Mouse (Mus musculus) stomach, embryonic 14.5 days (tissue): Measurements from ENCODE around the gene P3h1. TPM values are rescaled to one million over a fixed set of nuclear protein-coding genes. Genes with fewer than 3 reads are reported as not detected.

Experiments
- ATAC-seq: fragments of 200-750 bp; cut with Nextera tagmentation; 2 replicates; pipeline ENCODE4 v1.8.0; 2017; ENCODE audit warnings: low read depth, moderate TSS enrichment; ENCODE audit not compliant: insufficient number of reproducible peaks, insufficient read depth, low FRiP score
- H3K27ac ChIP-seq: fragments of 300-500 bp; sonication (generic); 2 replicates; pipeline ENCODE4 v1.5.1; 2014; ENCODE audit warnings: mild to moderate bottlenecking, low read length, moderate library complexity, mixed read lengths
- H3K27me3 ChIP-seq: fragments of 300-500 bp; sonication (generic); 2 replicates; pipeline ENCODE4 v1.6.1; 2014; ENCODE audit warnings: low read length, control low read depth, mixed read lengths; ENCODE audit not compliant: control insufficient read depth, insufficient read depth
- H3K36me3 ChIP-seq: fragments of 300-500 bp; sonication (generic); 2 replicates; pipeline ENCODE4 v1.6.1; 2014; ENCODE audit warnings: mild to moderate bottlenecking, control low read depth, low read length, moderate library complexity, mixed read lengths; ENCODE audit not compliant: control insufficient read depth, insufficient read depth
- H3K4me1 ChIP-seq: fragments of 300-500 bp; sonication (generic); 2 replicates; pipeline ENCODE4 v1.6.1; 2014; ENCODE audit warnings: low read length, control low read depth, mixed read lengths; ENCODE audit not compliant: control insufficient read depth, insufficient read depth
- H3K4me2 ChIP-seq: fragments of 300-500 bp; sonication (generic); replicated peaks from 2 replicates; pipeline ENCODE4 v1.6.1; 2014; ENCODE audit warnings: low read depth, low read length, control low read depth
- H3K4me3 ChIP-seq: fragments of 300-500 bp; sonication (generic); 2 replicates; pipeline ENCODE4 v1.5.1; 2014; ENCODE audit warnings: low read depth, low read length, control low read depth
- H3K9ac ChIP-seq: fragments of 300-500 bp; sonication (generic); replicated peaks from 2 replicates; pipeline ENCODE4 v1.6.1; 2014; ENCODE audit warnings: low read depth, mild to moderate bottlenecking, control low read depth, low read length, moderate library complexity, mixed read lengths
- H3K9me3 ChIP-seq: fragments of 300-500 bp; sonication (generic); 2 replicates; pipeline ENCODE4 v1.6.1; 2016; ENCODE audit warnings: low read depth, low read length, control low read depth; ENCODE audit not compliant: control insufficient read depth
- WGBS: fragments of 180-500 bp; shearing (Covaris S2); extraction: QIAGEN DNeasy Blood & Tissue Kit; methylation state at CpG from one replicate; pipeline ENCODE4 v1.1.7; 2014; 5-methylcytosine and 5-hydroxymethylcytosine counted together
- polyA plus RNA-seq: library from polyadenylated mRNA; unstranded; fragments of >200 nt; fragmentation: Nextera tagmentation; extraction: Ambion mirVana; gene quantifications from 2 replicates; pipeline ENCODE4 v1.2.1, GENCODE M21; 2014

The P3h1 gene
- polyA plus RNA-seq, 1 experiment from 2014 or later: 45.0 TPM

DNA sequence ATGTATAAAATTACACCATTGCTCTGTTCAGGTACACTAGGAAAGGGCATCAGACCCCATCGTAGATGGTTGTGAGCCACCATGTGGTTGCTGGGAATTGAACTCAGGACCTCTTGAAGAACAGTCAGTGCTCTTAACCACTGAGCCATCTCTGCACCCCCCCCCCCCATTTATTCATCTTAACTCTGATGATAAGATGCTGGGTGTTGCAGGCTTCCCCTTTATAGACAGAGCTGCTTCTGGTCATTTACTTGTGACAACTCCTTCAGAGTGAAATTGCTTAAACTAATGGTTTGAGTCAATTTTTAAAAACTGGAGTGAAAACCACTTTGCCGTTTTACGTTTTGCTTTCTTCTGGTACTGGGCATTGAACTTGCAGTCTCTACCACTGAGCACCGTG, 40.0 kb upstream of the P3h1 start:
- Histone ChIP-seq H3K27me3 (no peaks in the 10 kb centered on the region), H3K4me1 (peaks cover 6% of the 10 kb centered on the region; the same call in 1 of the 2 replicates), H3K9me3 (no peaks in the 10 kb centered on the region), H3K27ac (no peak overlapping the region), H3K4me2 (no peak overlapping the region), H3K4me3 (no peak overlapping the region), H3K36me3 (no peaks in the 10 kb centered on the region; the same call in 1 of the 2 replicates), H3K9ac (no peak overlapping the region)
- WGBS: 91% methylated on average over 4 of the region's 4 CpGs
- no peak for ATAC-seq

- H3K4me2 ChIP-seq: peak within 1 kb of the TSS; percentile 71
- peak; percentile 91 for ATAC-seq
- H3K36me3 ChIP-seq: no peaks in the 10 kb centered on the region; the same call in 1 of the 2 replicates
- H3K9ac ChIP-seq: peak within 1 kb of the TSS; percentile 73
- no peaks in the 10 kb centered on the region for H3K9me3 ChIP-seq
- peak within 1 kb of the TSS; percentile 67 for H3K27ac ChIP-seq
- WGBS: 1% methylated on average over 44 of the region's 47 CpGs
- H3K4me1 ChIP-seq: peaks cover 6% of the 10 kb centered on the region; the same call in 1 of the 2 replicates
- H3K4me3 ChIP-seq: peak within 1 kb of the TSS; percentile 87
- no peaks in the 10 kb centered on the region for H3K27me3 ChIP-seq
Observed at GRCm38 (mm10) chr4:119194909-119195581, 37.7 kb upstream of the P3h1 start, which contains the start of gene Svbp. TSS of gene Svbp (plus strand) at chr4:119195306.

DNA sequence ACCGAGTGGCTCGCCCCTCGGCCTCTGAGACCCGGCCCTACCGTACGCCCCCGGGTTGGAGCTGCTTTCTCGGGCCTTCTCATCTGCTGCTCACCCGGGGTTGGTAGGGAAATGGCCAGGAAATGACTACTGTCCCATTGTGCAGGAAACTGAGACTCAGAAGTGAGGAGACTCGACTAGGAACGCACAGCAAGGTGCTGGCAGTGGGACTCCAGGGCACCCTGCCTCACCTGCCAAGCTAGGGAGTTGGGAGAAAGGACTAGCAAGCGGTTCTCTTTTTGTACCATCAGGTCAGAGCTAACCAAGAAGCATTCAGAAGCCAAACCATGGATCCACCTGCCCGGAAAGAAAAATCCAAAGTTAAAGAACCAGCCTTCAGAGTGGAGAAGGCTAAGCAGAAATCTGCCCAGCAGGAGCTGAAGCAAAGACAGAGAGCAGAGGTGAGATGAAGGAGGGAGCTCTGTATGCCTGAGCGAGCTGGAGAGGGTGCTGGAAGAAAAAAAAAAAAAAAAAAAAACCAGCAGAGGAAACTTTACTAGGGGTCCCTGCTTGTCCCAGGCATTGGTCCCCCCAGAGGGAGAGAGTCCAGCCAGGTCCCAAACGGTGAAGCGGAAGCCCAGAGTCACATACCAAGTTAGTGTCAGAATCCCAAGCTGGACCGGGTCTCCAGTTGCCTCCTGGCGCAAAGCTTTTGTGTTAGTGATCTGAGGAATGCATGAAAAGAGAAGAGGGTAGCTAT, 37.0 kb upstream of the P3h1 start:
- H3K4me3 ChIP-seq: peak overlapping the region; percentile 87
- H3K27ac ChIP-seq: peak overlapping the region; percentile 67
- peaks cover 6% of the 10 kb centered on the region; the same call in 1 of the 2 replicates for H3K4me1 ChIP-seq
- no peak for ATAC-seq
- 10% methylated on average over 18 of the region's 18 CpGs for WGBS
- H3K4me2 ChIP-seq: peak overlapping the region; percentile 71
- H3K9me3 ChIP-seq: no peaks in the 10 kb centered on the region
- H3K9ac ChIP-seq: peak overlapping the region; percentile 73
- H3K36me3 ChIP-seq: peaks cover under 1% of the 10 kb centered on the region; the same call in 1 of the 2 replicates
- no peaks in the 10 kb centered on the region for H3K27me3 ChIP-seq

DNA sequence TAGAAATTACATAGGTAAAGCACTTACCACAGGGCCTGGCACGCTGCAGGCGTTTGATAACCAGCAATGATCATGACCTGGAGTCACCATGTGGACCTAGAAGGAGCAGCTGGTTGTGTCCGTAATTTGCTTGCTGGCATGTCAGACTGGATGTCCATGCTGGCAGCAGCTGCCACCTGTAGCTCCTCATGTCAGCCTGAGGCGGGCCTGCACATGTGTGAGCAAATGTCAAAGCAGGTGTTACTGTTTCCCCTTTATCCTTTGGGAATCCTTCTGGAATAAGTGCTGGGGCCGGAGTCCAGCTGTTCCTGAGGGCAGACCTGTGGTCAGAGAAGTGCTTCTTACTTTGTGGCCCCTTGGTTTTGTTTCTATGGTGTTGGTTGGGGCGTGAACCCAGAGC, 34.6 kb upstream of the P3h1 start:
- Histone ChIP-seq H3K4me2 (no peak overlapping the region), H3K27me3 (no peaks in the 10 kb centered on the region), H3K4me1 (peaks cover 6% of the 10 kb centered on the region; the same call in 1 of the 2 replicates), H3K36me3 (peaks cover 3% of the 10 kb centered on the region; the same call in 1 of the 2 replicates), H3K9me3 (no peaks in the 10 kb centered on the region), H3K27ac (no peak overlapping the region), H3K4me3 (no peak overlapping the region), H3K9ac (no peak overlapping the region)
- 87% methylated on average over 6 of the region's 6 CpGs for WGBS
- ATAC-seq: no peak

- Histone ChIP-seq H3K27ac (no peak overlapping the region), H3K4me1 (no peaks in the 10 kb centered on the region), H3K4me3 (no peak overlapping the region), H3K9me3 (no peaks in the 10 kb centered on the region), H3K27me3 (no peaks in the 10 kb centered on the region), H3K9ac (no peak overlapping the region), H3K4me2 (no peak overlapping the region), H3K36me3 (peaks cover 3% of the 10 kb centered on the region; the same call in 1 of the 2 replicates)
- no peak for ATAC-seq
- WGBS: 18% methylated on average over 8 of the region's 8 CpGs
Observed at GRCm38 (mm10) chr4:119204672-119205071, 28.0 kb upstream of the P3h1 start.

DNA sequence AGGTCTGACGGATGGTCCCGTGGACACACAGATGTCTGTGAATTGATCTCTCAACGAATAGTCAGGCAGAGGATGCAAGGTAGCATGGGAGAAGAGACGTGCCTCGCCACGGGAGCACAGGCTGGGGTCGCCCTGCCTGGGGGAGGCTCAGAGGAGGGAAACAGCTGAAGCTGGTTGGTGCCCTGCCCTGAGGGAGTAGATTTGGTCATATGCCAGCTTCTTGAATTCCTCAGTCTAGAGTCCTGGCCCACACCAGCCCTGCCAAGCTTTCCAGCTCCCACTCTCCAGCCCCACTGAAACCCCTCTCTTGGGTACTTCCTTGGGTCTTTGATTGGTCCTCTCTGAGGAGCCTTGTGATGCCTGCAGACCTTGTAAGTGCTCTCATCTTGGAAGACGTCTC, 16.0 kb upstream of the P3h1 start:
- H3K4me2 ChIP-seq: no peak overlapping the region
- no peaks in the 10 kb centered on the region for H3K9me3 ChIP-seq
- no peak for ATAC-seq
- no peaks in the 10 kb centered on the region for H3K36me3 ChIP-seq
- no peak overlapping the region for H3K9ac ChIP-seq
- no peak overlapping the region for H3K27ac ChIP-seq
- WGBS: 65% methylated on average over 8 of the region's 8 CpGs
- no peaks in the 10 kb centered on the region for H3K4me1 ChIP-seq
- H3K27me3 ChIP-seq: no peaks in the 10 kb centered on the region
- H3K4me3 ChIP-seq: no peak overlapping the region

DNA sequence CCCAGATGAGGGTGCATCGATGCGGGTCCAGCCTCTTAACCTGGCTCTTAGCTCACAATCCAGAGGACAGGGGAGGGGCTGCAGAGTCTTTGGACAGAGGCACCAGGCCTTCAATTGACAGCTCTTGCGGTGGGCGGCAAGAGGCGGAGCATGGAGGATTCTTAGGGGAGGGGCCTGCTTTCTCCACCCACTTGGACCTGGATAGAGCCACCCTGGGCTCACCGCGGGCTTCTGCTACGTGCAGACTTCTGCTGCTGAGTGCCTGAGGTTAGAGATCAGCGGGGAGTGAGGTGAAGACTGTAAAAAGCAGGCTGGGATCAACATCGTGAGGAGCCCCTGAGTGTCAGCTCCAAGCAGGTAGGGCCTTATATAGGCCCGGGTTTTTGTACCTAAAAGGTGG, 14.5 kb upstream of the P3h1 start, which contains the start of gene Tmem269:
Gene Tmem269 (minus strand): TSS at position 49 of the 400 bp plus-strand sequence.
- Histone ChIP-seq H3K9me3 (no peaks in the 10 kb centered on the region), H3K36me3 (no peaks in the 10 kb centered on the region), H3K4me1 (no peaks in the 10 kb centered on the region), H3K27ac (no peak within 1 kb of the TSS), H3K27me3 (no peaks in the 10 kb centered on the region), H3K4me2 (no peak within 1 kb of the TSS), H3K9ac (no peak within 1 kb of the TSS), H3K4me3 (no peak within 1 kb of the TSS)
- peak; percentile 35; the same call in 1 of the 2 replicates for ATAC-seq
- WGBS: 14% methylated on average over 11 of the region's 11 CpGs

GRCm38 (mm10) chr4:119223696-119224095, 9.0 kb upstream of the P3h1 start:
- Histone ChIP-seq H3K27ac (no peak overlapping the region), H3K36me3 (peaks cover 43% of the 10 kb centered on the region), H3K9me3 (no peaks in the 10 kb centered on the region), H3K4me3 (no peak overlapping the region), H3K9ac (no peak overlapping the region), H3K27me3 (no peaks in the 10 kb centered on the region), H3K4me2 (no peak overlapping the region), H3K4me1 (no peaks in the 10 kb centered on the region)
- no peak for ATAC-seq
- WGBS: 100% methylated on average over 1 of the region's 1 CpGs
